Mouse (Mus musculus) erythroblast, adult 5-6 weeks (primary cell): ENCODE data around the gene Rint1. TPM values are rescaled to one million over a fixed set of nuclear protein-coding genes. Genes with fewer than 3 reads are reported as not detected.

Experiments
- ATAC-seq: replicated peaks from 2 replicates; pipeline ENCODE4 v1.8.0; 2016; ENCODE audit warnings: moderate number of reproducible peaks, mild to moderate bottlenecking, moderate TSS enrichment, inconsistent platforms; ENCODE audit not compliant: poor library complexity, low FRiP score, severe bottlenecking
- total RNA-seq, 2 experiments: library from RNA; stranded (forward) in 1 of 2; stranded (reverse) in 1 of 2; fragments of 150-400 nt in 1 of 2; fragments of 200-764, 138-1000 nt in 1 of 2; gene quantifications; 2 replicates each; pipeline versions ENCODE4 v1.2.3 to v1.2.4; 2015 to 2017; ENCODE audit warnings: low replicate concordance in 2 of 2

The Rint1 gene
- 11.3 and 13.6 TPM in 2 replicates for total RNA-seq (2015; ENCODE audit: low replicate concordance)
- total RNA-seq (2017; ENCODE audit: low replicate concordance) = 15.7 and 28.4 TPM in 2 replicates

GRCm38 (mm10) chr5:23787536-23788389 lies at the start of gene Rint1:
Gene Rint1, plus strand, starts transcription at chr5:23787711.
- peak; percentile 88 for ATAC-seq

- no peak for ATAC-seq
These were observed 44.2 kb upstream of the Rint1 start for GRCm38 (mm10) chr5:23743261-23743660.

GRCm38 (mm10) chr5:23749882-23750281 lies 37.6 kb upstream of the Rint1 start:
- no peak for ATAC-seq

DNA sequence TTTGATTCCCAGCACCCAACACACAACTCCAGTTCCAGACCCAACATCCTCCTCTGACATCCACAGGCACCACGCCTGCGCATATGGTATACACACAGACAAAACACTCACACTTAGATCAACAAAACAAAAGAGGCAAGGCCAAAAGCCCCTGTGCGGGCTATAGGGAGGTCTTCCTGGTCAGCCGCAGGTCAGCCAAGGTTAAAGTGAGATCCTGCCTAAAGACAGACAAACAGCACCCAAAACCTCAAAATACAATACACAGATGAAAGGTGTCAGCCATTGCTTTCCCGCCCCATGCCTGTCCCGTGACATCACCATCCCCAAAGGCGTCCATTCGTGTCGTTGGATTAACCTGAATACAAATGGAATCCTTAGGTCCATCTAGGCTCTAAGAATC lies 31.9 kb upstream of the Rint1 start:
- no peak for ATAC-seq

DNA sequence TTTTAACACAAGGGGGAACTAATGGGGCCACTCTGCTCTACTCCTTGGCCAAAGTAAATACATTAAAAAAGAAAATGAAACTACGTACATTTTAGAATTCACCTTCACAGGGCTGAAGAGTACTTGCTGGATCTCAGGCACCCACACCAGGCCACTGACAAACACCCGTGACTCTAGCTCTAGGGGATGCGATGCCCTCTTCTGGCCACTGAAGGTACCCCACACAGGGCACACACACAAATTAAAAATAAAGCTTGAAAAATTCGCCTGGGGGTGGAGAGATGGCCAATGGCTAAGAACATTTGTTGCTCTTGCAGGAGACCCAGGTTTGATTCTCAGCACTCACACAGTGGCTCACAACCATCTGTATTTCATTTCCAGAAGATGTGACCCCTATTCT lies 31.1 kb upstream of the Rint1 start:
- no peak for ATAC-seq

DNA sequence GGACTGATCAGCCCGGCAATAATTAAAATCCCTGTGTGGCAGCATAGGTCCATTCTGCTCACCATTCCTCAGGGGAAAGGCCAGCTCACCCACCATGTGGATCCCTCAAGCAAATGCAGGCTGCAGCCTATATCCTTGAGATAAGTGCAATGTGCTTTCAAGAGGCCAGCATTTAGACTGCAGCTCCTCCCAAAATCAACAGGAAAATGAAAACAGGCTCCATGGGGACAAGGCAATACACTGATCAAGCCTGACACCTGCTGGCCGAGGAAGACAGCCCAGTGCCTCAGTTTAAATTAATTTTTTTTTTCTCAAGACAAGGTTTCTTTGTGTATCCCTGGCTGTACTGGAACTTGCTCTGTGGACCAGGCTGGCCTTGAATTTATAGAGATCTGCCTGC lies 28.9 kb upstream of the Rint1 start:
- no peak for ATAC-seq

- ATAC-seq = no peak
These were observed 25.0 kb upstream of the Rint1 start for GRCm38 (mm10) chr5:23762531-23762930.

- no peak for ATAC-seq
These were observed 23.0 kb upstream of the Rint1 start for GRCm38 (mm10) chr5:23764557-23764956.

DNA sequence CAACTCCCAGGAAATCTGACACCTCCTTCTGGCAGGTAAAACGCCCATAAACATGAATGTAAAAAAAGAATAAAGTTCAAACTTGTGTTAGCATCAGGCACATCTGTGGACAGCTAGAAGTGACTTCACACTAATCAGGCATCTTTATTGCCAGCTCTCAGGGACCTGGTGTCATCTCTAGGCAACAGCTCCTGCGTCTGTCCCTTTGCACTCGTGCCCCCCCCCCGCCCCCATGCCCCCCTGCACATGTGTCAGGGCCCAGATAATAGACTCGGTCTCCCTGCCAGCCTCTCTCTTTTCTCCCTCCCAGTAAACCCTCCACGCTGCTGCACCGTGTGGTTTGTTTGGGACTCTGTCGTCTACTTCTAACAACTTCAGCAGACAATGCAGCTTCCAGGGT lies 16.4 kb upstream of the Rint1 start:
- ATAC-seq = peak; percentile 85

- no peak for ATAC-seq
These were observed 13.3 kb upstream of the Rint1 start for GRCm38 (mm10) chr5:23774186-23774585.

DNA sequence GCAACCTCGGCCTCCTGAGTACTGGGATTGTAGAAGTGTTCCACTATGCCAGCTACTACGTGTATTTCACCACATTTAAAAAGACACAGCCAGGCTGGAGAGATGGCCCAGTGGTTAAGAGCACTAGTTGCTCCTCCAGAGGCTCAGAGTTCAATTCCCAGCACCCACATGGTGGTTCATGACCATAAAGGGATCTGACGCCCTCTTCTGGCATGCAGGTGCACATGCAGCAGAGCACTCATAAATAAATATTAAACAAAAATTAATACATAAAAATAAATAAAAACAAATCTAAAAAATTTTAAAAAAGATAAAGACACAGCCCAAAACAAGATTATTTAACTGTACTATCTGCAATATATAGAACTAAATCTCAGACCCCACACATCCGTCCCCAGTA lies 7.0 kb upstream of the Rint1 start:
- ATAC-seq = no peak

DNA sequence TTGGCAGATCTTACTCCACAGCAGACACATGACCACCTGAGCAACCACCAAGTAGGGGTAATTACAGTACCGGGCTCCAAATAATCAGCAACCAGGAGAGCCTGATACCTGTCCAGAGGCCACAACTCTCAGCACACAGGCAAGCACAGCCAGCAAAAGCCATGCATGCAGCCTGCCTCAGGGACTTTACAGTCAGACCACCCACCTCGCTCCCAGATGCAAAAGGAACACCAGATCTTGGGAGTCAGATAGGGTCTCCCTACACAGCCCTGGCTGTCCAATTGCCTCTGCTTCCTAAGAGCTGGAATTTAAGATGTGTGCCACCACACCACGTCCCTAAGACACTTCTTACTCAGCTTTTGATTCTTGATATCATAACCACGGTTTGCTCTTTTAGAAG lies 6.3 kb upstream of the Rint1 start:
- no peak for ATAC-seq

DNA sequence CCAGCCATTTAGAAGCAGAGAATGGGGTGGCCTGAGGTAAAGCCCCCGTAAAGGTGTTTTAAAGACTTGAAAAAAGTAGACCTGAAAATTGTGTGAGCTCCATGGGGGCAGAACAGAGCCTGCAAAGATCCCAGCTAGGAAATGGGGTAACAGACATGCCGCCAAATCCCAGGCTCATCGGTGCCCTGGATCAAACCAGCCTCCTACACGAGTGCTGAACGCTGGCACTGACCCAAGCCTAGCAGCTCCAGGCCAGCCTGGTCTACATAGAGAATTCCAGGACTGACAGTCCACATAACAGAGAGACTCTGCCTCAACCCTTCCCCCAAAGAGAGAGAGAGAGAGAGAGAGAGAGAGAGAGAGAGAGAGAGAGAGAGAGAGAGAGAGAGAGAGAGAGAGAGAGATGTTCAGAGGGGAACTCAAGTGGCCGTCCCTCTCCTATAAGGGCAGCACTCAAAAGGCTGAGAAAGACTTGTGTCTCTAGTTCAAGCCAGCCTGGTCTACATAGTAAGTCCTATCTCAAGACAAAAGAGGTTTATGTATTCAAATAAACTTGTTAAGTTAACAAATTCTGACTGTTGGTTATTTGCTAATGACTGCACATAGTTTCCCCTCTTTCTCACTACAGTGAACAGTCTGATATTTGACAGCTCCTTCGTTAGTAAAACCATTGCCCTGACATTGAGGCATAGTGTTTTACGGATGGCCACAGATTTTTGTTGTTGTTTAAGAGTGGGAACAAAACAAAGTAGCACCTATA lies 5.3 kb upstream of the Rint1 start:
- no peak for ATAC-seq

DNA sequence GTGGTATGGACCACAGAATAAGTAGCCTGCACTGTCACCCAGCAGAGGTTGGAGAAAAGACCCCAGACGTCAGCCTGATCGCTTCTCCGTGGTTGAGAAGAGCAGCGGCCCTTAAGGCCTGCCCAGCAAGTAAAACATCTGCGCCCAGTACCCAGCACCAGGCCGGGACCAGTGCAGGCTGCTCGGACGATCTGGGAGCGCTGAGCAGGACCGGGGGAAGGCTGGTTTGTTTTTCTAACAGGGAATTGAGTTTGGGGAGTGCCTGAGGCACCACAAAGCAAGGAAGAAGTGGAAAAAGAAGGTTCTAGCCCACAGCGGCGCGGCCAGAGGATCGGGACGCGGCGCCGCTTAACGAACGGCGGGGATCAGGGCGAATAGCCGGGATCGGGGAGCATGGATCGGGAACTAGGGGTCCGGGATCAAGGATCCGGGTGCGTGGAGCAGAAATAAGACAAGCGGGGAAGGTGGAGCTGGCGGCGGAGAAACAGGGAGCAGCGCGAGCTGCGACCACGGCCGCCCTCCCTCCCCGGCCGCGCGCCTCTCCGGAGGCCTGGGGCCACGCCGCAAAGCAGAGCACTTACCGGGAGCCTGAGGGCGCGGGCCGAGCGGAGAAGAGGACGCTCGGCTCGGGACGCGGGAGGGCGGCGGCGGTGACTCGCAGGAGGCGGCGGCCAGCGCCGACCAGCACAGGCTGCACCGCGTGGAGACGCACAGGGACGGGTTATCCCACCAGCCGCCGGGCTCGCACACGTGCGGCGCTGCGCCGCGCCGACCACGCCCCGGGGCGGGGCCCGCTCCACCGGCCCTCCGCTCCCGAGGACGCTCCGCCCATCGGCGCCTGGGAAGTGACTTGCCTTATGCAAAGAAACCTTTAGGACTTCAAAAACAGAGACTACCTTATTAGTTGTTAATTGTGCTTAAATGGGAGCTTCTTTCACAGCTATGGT lies 4.3 kb upstream of the Rint1 start, which contains the start of gene Pus7:
Gene Pus7, minus strand, starts transcription at position 781 of the 947 bp plus-strand sequence.
- peak; percentile 80 for ATAC-seq

- no peak for ATAC-seq
These were observed 899 bp downstream of the Rint1 start for GRCm38 (mm10) chr5:23788390-23788830.

- no peak for ATAC-seq
These were observed 1.6 kb downstream of the Rint1 start for GRCm38 (mm10) chr5:23789078-23789612.

GRCm38 (mm10) chr5:23792726-23793125 lies 5.2 kb downstream of the Rint1 start:
- ATAC-seq = no peak

GRCm38 (mm10) chr5:23814841-23815240 lies 27.3 kb downstream of the Rint1 start:
- ATAC-seq = no peak

GRCm38 (mm10) chr5:23816681-23817080 lies 29.2 kb downstream of the Rint1 start:
- ATAC-seq = no peak
